Mouse (Mus musculus): Measurements from ENCODE around the gene Meox1.

GRCm38 (mm10) chr11:101919660-101920059, 25.5 kb upstream of the Meox1 start:
- TF ChIP-seq POLR2A (IDR thresholded peaks at IDR 0.05; ENCODE audit: borderline replicate concordance, insufficient read depth, low read length) = no peak
- peak; percentile 98 for TF ChIP-seq CTCF (IDR thresholded peaks at IDR 0.05; ENCODE audit: borderline replicate concordance, insufficient read depth, low read depth, low read length)
